Mouse (Mus musculus): ENCODE data around the gene Fbxl8.
A peak's percentile ranks its signal among the peaks of the same experiment; 100 is the strongest.

DNA sequence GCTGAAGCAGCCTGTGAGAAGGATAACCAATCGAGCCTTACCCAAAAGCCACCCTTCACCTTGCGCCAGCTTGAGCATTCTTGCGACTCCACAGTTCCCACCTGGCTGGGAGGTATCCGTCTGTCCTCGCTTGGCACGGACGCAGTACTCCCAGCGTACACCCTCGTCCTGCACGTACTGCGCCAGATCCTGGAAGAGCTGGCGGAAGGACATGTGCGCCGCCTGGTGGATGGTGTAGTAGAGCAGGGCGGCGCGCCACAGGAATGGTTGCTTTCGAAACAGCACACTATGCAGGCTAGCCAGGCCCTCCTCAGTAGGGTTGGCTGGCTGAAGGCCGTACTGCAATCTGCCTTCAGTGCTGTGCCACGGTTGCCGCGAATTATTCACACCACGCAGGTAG, 18.6 kb downstream of the Fbxl8 start:
- peak; percentile 95 for TF ChIP-seq CTCF (IDR thresholded peaks at IDR 0.05; ENCODE audit: control insufficient read depth, insufficient read depth, insufficient read length)
- TF ChIP-seq CEBPB (IDR thresholded peaks at IDR 0.05; ENCODE audit: low read depth), result no peak
- no peak for TF ChIP-seq MAX (IDR thresholded peaks at IDR 0.05)
- TF ChIP-seq MYOD1 (IDR thresholded peaks at IDR 0.05; ENCODE audit: control insufficient read depth, insufficient read length, low read depth), result no peak
- TF ChIP-seq USF1 (IDR thresholded peaks at IDR 0.05; ENCODE audit: low read depth), result no peak
- TF ChIP-seq MYOG (IDR thresholded peaks at IDR 0.05; ENCODE audit: control insufficient read depth, extremely low read depth, insufficient read length), result no peak
